Mouse (Mus musculus) CH12.LX (cell line): Measurements from ENCODE around the gene Lcn4. TPM values are rescaled to one million over a fixed set of nuclear protein-coding genes. Genes with fewer than 3 reads are reported as not detected.

Experiments
- DNase-seq: peaks from one replicate; pipeline ENCODE4 v3.0.0-alpha.2; 2013; ENCODE audit errors: extremely low read depth
- H3K27ac ChIP-seq: 2 replicates; pipeline ENCODE4 v1.5.1; 2012; ENCODE audit warnings: low read depth, mild to moderate bottlenecking, control low read depth, moderate library complexity; ENCODE audit not compliant: insufficient read depth
- H3K27me3 ChIP-seq: replicated peaks from 2 replicates; pipeline ENCODE3; 2012; ENCODE audit warnings: inconsistent platforms
- H3K36me3 ChIP-seq, 2 experiments: replicated peaks in 1 of 2; 2 replicates each; pipeline versions ENCODE3 to v1.6.1; 2012; ENCODE audit warnings: inconsistent platforms in 1 of 2, low read length in 1 of 2, mild to moderate bottlenecking in 1 of 2, mixed read lengths in 1 of 2, moderate library complexity in 1 of 2; ENCODE audit not compliant: control insufficient read depth in 1 of 2, insufficient read depth in 1 of 2
- H3K4me1 ChIP-seq, 2 experiments: 2 replicates each; pipeline ENCODE4 v1.6.1; 2012; ENCODE audit warnings: inconsistent platforms in 1 of 2, moderate library complexity in 1 of 2; ENCODE audit not compliant: insufficient read depth in 2 of 2, control insufficient read depth in 1 of 2
- H3K4me2 ChIP-seq: 2 replicates; pipeline ENCODE4 v1.6.1; 2012; ENCODE audit warnings: low read depth, mild to moderate bottlenecking, control low read depth; ENCODE audit not compliant: poor library complexity, insufficient read depth, severe bottlenecking
- H3K4me3 ChIP-seq, 3 experiments: fragments of 150-350 bp in 1 of 3; sonication (generic) in 1 of 3; replicated peaks in 1 of 3; 2 replicates each; pipeline versions ENCODE3 to v1.5.1; 2011 to 2012; ENCODE audit warnings: low read depth in 2 of 3, low read length in 2 of 3, mild to moderate bottlenecking in 2 of 3, moderate library complexity in 2 of 3, control low read depth in 1 of 3, improper control_type of control experiment in 1 of 3, inconsistent platforms in 1 of 3, mixed read lengths in 1 of 3; ENCODE audit not compliant: poor library complexity in 1 of 3
- H3K79me2 ChIP-seq: replicated peaks from 2 replicates; pipeline ENCODE4 v1.6.1; 2012; ENCODE audit warnings: mild to moderate bottlenecking, moderate library complexity; ENCODE audit not compliant: control insufficient read depth, poor library complexity, insufficient read depth, severe bottlenecking; ENCODE audit errors: extremely low read depth
- H3K9ac ChIP-seq: 2 replicates; pipeline ENCODE4 v1.6.1; 2012; ENCODE audit warnings: low read depth, mild to moderate bottlenecking, control low read depth, moderate library complexity; ENCODE audit not compliant: insufficient read depth
- H3K9me3 ChIP-seq: replicated peaks from 2 replicates; pipeline ENCODE3; 2012; ENCODE audit warnings: low read length, inconsistent platforms, mixed read lengths
- CHD1 ChIP-seq: IDR thresholded peaks from 2 replicates; pipeline ENCODE4 v1.6.1; 2012; ENCODE audit warnings: low read depth, low read length, improper control_type of control experiment, inconsistent platforms
- CTCF ChIP-seq, 2 experiments: IDR thresholded peaks in 1 of 2; conservative IDR thresholded peaks in 1 of 2; 2 replicates each; pipeline ENCODE4 v1.5.1; 2011 to 2012; ENCODE audit warnings: low read depth in 2 of 2, low read length in 2 of 2, improper control_type of control experiment in 1 of 2, inconsistent platforms in 1 of 2, mild to moderate bottlenecking in 1 of 2, moderate library complexity in 1 of 2
- EP300 ChIP-seq: IDR thresholded peaks from 2 replicates; pipeline ENCODE4 v1.6.1; 2011; ENCODE audit warnings: low read length, improper control_type of control experiment
- ETS1 ChIP-seq: conservative IDR thresholded peaks from 2 replicates; pipeline ENCODE4 v1.6.1; 2012; ENCODE audit warnings: low read depth, mild to moderate bottlenecking, inconsistent platforms, low read length, improper control_type of control experiment, moderate library complexity
- HCFC1 ChIP-seq: IDR thresholded peaks from 2 replicates; pipeline ENCODE4 v1.6.1; 2012; ENCODE audit warnings: low read depth, mild to moderate bottlenecking, inconsistent platforms, low read length, improper control_type of control experiment
- MAX ChIP-seq: IDR thresholded peaks from 2 replicates; pipeline ENCODE4 v1.6.1; 2011; ENCODE audit warnings: low read length, improper control_type of control experiment
- MAZ ChIP-seq: IDR thresholded peaks from 2 replicates; pipeline ENCODE4 v1.6.1; 2012; ENCODE audit warnings: low read depth, mild to moderate bottlenecking, inconsistent platforms, low read length, improper control_type of control experiment, moderate library complexity
- MEF2A ChIP-seq: IDR thresholded peaks from 2 replicates; pipeline ENCODE4 v1.6.1; 2014; ENCODE audit warnings: low read depth, mild to moderate bottlenecking, inconsistent platforms, low read length, improper control_type of control experiment, borderline replicate concordance
- MXI1 ChIP-seq: IDR thresholded peaks from 2 replicates; pipeline ENCODE4 v1.6.1; 2011; ENCODE audit warnings: mild to moderate bottlenecking, low read depth, low read length, improper control_type of control experiment
- MYC ChIP-seq: IDR thresholded peaks from 2 replicates; pipeline ENCODE4 v1.6.1; 2011; ENCODE audit warnings: low read depth, mild to moderate bottlenecking, improper control_type of control experiment, low read length
- NELFE ChIP-seq: IDR thresholded peaks from 2 replicates; pipeline ENCODE4 v1.6.1; 2011; ENCODE audit warnings: low read depth, low read length, improper control_type of control experiment
- PAX5 ChIP-seq: IDR thresholded peaks from 2 replicates; pipeline ENCODE4 v1.6.1; 2012; ENCODE audit warnings: low read length, inconsistent platforms, mixed read lengths
- POLR2A ChIP-seq: IDR thresholded peaks from 2 replicates; pipeline ENCODE4 v1.6.1; 2011; ENCODE audit warnings: low read depth, mild to moderate bottlenecking, improper control_type of control experiment, low read length
- RCOR1 ChIP-seq: conservative IDR thresholded peaks from 2 replicates; pipeline ENCODE4 v1.6.1; 2012; ENCODE audit warnings: low read depth, mild to moderate bottlenecking, inconsistent platforms, low read length, improper control_type of control experiment
- SIN3A ChIP-seq: IDR thresholded peaks from 2 replicates; pipeline ENCODE4 v1.6.1; 2012; ENCODE audit warnings: low read length, improper control_type of control experiment, inconsistent platforms
- SMC3 ChIP-seq: IDR thresholded peaks from 2 replicates; pipeline ENCODE4 v1.6.1; 2011; ENCODE audit warnings: low read depth, low read length, improper control_type of control experiment
- UBTF ChIP-seq: IDR thresholded peaks from 2 replicates; pipeline ENCODE4 v1.6.1; 2012; ENCODE audit warnings: low read depth, mild to moderate bottlenecking, inconsistent platforms, low read length, improper control_type of control experiment, moderate library complexity
- USF1 ChIP-seq: IDR thresholded peaks from 2 replicates; pipeline ENCODE4 v1.6.1; 2014; ENCODE audit warnings: low read depth, mild to moderate bottlenecking, inconsistent platforms, low read length, improper control_type of control experiment
- USF2 ChIP-seq: conservative IDR thresholded peaks from 2 replicates; pipeline ENCODE4 v1.6.1; 2011; ENCODE audit warnings: low read depth, low read length, improper control_type of control experiment
- ZC3H11A ChIP-seq: IDR thresholded peaks from 2 replicates; pipeline ENCODE4 v1.6.1; 2012; ENCODE audit warnings: low read depth, mild to moderate bottlenecking, inconsistent platforms, low read length, improper control_type of control experiment
- ZKSCAN1 ChIP-seq: IDR thresholded peaks from 2 replicates; pipeline ENCODE4 v1.6.1; 2012; ENCODE audit warnings: low read depth, inconsistent platforms, low read length, improper control_type of control experiment, borderline replicate concordance
- ZMIZ1 ChIP-seq: IDR thresholded peaks from 2 replicates; pipeline ENCODE4 v1.6.1; 2012; ENCODE audit warnings: low read depth, mild to moderate bottlenecking, inconsistent platforms, low read length, improper control_type of control experiment
- ZNF384 ChIP-seq: IDR thresholded peaks from 2 replicates; pipeline ENCODE4 v1.6.1; 2012; ENCODE audit warnings: low read depth, low read length, improper control_type of control experiment, inconsistent platforms
- dilution Hi-C: fragments of 300-500 bp; cut with MboI; formaldehyde crosslinking; loops from 2 replicates; pipeline ENCODE4 v1.14.3; 2020; ENCODE audit warnings: low sequenced_read_pairs; ENCODE audit not compliant: extremely low pct_unique_long_range_greater_than_20kb, extremely low pct_ligation_motif_present
- in situ Hi-C: fragments of 300-500 bp; cut with MboI; formaldehyde crosslinking; loops from 3 replicates; pipeline ENCODE4 v1.14.3; 2019; ENCODE audit warnings: low sequenced_read_pairs, low pct_ligation_motif_present, low pct_unique_long_range_greater_than_20kb, mixed read lengths
- polyA plus RNA-seq: library from polyadenylated mRNA; unstranded; fragments of >175 nt; gene quantifications from 2 replicates; pipeline ENCODE4 v1.2.1, GENCODE M21; 2012; ENCODE audit warnings: low read depth; ENCODE audit not compliant: insufficient read length
- total RNA-seq, 2 experiments: library from RNA; depleted of rRNA; stranded (reverse); fragments of 300-350 nt in 1 of 2; fragments of >200 nt in 1 of 2; gene quantifications; 2 replicates each; pipeline ENCODE4 v1.2.3; 2012 to 2014

Gene Lcn4
- total and polyA plus RNA-seq, 3 experiments, result not detected

DNA sequence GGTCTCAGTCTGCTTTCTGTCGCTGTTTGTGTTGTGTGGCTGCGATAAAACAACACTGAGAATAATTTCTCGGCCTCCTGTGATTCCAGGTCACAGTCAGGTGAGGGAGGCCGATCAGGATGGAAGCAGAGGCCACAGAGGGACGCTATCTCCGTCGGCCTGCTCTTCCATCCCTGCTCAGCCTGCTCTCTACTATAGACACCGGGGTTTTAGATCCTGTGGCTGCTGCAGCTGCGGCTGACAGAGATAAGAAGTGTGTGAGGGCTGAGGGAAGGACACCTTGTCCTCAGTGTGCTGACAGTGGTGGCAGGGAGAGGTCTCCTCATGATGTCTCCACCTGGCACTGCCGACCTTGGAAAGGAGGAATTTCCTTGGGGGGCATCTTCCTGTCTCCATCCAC is 8.0 kb downstream of the Lcn4 start:
- Histone ChIP-seq H3K27ac (no peak overlapping the region), H3K27me3 (peaks cover 35% of the 10 kb centered on the region), H3K36me3 (no peaks in the 10 kb centered on the region), H3K4me3 (no peak overlapping the region), H3K4me2 (no peak overlapping the region), H3K79me2 (no peaks in the 10 kb centered on the region), H3K9me3 (peaks cover 2% of the 10 kb centered on the region), H3K9ac (no peak overlapping the region), H3K4me1 (no peaks in the 10 kb centered on the region)
- dilution Hi-C loops (no loop called here), in situ Hi-C loops (loop anchor here (25.0 kb wide), 1 partner anchor 574 kb away; the partner anchor contains the start of gene Sardh)
- no peak for DNase-seq
- TF ChIP-seq ZKSCAN1, result no peak
- no peak for TF ChIP-seq USF2
- TF ChIP-seq ZMIZ1, result no peak

DNA sequence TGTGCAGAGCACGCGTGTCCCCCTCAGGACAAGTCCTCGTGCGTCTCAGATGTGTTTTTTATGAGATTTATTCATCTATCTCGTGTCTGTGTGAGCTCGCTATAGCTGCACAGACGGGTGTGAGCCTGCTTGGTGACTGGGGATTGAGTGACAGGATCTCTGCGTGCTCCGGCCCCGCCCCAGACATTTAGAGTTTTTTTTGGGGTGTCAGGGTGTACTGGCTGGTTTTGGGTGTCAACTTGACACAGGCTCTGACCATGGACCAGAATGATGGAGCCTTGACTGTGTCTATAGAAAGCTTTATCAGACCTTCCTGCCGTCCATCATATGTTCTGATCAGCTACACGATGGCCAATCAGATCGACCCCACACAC is 8.6 kb downstream of the Lcn4 start:
- Histone ChIP-seq H3K9me3 (peaks cover 2% of the 10 kb centered on the region), H3K27me3 (peaks cover 35% of the 10 kb centered on the region), H3K4me2 (no peak overlapping the region), H3K4me1 (no peaks in the 10 kb centered on the region), H3K4me3 (no peak overlapping the region), H3K79me2 (no peaks in the 10 kb centered on the region), H3K36me3 (no peaks in the 10 kb centered on the region), H3K9ac (no peak overlapping the region), H3K27ac (no peak overlapping the region)
- no peak for DNase-seq
- dilution Hi-C loops (no loop called here), in situ Hi-C loops (loop anchor here (25.0 kb wide), 1 partner anchor 575 kb away; the partner anchor contains the start of gene Sardh)
- TF ChIP-seq POLR2A (no peak), ZC3H11A (no peak), ZKSCAN1 (no peak), SMC3 (no peak), CTCF (conservative IDR thresholded peaks at IDR 0.05 in 1 of 2, IDR thresholded peaks at IDR 0.05 in 1 of 2; ENCODE audit: low read depth in 2 of 2, low read length in 2 of 2) (no peak), SIN3A (no peak), EP300 (no peak), USF1 (no peak), MYC (no peak), CHD1 (no peak), PAX5 (no peak)

DNA sequence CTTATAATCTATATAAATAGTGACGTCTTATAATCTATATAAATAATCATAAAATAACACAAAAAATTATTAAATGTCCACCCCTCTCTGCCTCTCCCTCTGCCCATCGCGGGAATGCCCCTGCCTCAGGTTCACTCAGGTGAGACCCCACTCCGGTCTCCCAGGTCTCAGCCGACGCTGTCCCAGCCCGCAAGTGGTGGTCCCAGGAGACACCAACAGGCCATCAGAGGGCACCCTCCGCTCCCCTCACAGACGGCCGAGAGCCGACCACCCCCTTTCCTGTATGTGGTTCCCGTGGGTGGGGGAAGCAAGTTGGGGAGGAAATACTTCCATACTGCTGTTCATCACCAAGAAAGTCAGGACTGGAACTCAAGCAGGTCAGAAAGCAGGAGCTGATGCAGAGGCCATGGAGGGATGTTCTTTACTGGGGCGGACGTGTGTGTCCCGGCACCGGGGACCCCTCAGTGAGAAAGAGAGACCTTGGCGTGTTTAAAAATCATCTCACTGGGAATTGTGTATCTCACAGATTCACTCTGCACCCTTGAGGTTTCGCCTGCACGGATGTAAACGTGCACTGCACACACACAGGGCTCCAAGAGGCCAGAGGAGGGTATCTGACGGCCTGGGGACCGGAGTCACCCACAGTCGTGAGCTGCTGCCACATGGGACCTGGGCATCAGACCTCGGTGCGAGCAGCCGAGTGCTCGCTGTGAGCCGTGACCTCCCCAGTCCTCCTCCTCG is 9.1 kb downstream of the Lcn4 start:
- no peak overlapping the region for H3K9ac ChIP-seq
- TF ChIP-seq POLR2A (no peak), ZNF384 (no peak), SIN3A (no peak), MXI1 (no peak), ETS1 (no peak), MAX (no peak), ZKSCAN1 (no peak), NELFE (no peak), EP300 (no peak), MAZ (no peak), MEF2A (no peak), RCOR1 (no peak), UBTF (no peak), HCFC1 (no peak)
- TF ChIP-seq, all 38 proteins: peak for 0
- Histone ChIP-seq H3K4me2 (no peak overlapping the region), H3K9me3 (peaks cover 2% of the 10 kb centered on the region), H3K36me3 (no peaks in the 10 kb centered on the region), H3K4me3 (no peak overlapping the region), H3K4me1 (no peaks in the 10 kb centered on the region), H3K27me3 (peaks cover 31% of the 10 kb centered on the region), H3K27ac (no peak overlapping the region), H3K79me2 (no peaks in the 10 kb centered on the region)
- DNase-seq, result no peak
- dilution Hi-C loops (no loop called here), in situ Hi-C loops (loop anchor here (25.0 kb wide), 1 partner anchor 575 kb away; the partner anchor contains the start of gene Sardh)
